Mouse (Mus musculus) neural tube, embryonic 11.5 days (tissue): ENCODE data around the gene Cep85l. TPM values are rescaled to one million over a fixed set of nuclear protein-coding genes. Genes with fewer than 3 reads are reported as not detected.

Experiments used
- ATAC-seq: fragments of 200-750 bp; cut with Nextera tagmentation; 2 replicates; pipeline ENCODE4 v1.8.0; 2017; ENCODE audit warnings: moderate number of reproducible peaks, mild to moderate bottlenecking, moderate TSS enrichment, moderate library complexity; ENCODE audit not compliant: insufficient read depth, low FRiP score, low TSS enrichment
- DNase-seq: peaks from one replicate; pipeline ENCODE4 v3.0.0-alpha.2; 2015; ENCODE audit warnings: low spot score
- H3K27ac ChIP-seq: fragments of 300-500 bp; sonication (generic); 2 replicates; pipeline ENCODE4 v1.5.1; 2014; ENCODE audit warnings: low read depth, mild to moderate bottlenecking, low read length
- H3K27me3 ChIP-seq: fragments of 300-500 bp; sonication (generic); 2 replicates; pipeline ENCODE4 v1.6.1; 2014; ENCODE audit warnings: mild to moderate bottlenecking, low read length, mixed read lengths; ENCODE audit not compliant: control insufficient read depth, insufficient read depth
- H3K36me3 ChIP-seq: fragments of 300-500 bp; sonication (generic); 2 replicates; pipeline ENCODE4 v1.6.1; 2014; ENCODE audit warnings: mild to moderate bottlenecking, low read length, moderate library complexity, mixed read lengths; ENCODE audit not compliant: control insufficient read depth, insufficient read depth
- H3K4me1 ChIP-seq: fragments of 300-500 bp; sonication (generic); 2 replicates; pipeline ENCODE4 v1.6.1; 2014; ENCODE audit warnings: low read length, mixed read lengths; ENCODE audit not compliant: control insufficient read depth, insufficient read depth
- H3K4me2 ChIP-seq: fragments of 300-500 bp; sonication (generic); 2 replicates; pipeline ENCODE4 v1.6.1; 2014; ENCODE audit warnings: low read depth, mild to moderate bottlenecking, moderate library complexity
- H3K4me3 ChIP-seq: fragments of 300-500 bp; sonication (generic); 2 replicates; pipeline ENCODE4 v1.5.1; 2014; ENCODE audit warnings: low read depth, low read length
- H3K9ac ChIP-seq: fragments of 300-500 bp; sonication (generic); 2 replicates; pipeline ENCODE4 v1.6.1; 2014; ENCODE audit warnings: mild to moderate bottlenecking, low read length
- H3K9me3 ChIP-seq: fragments of 300-500 bp; sonication (generic); 2 replicates; pipeline ENCODE4 v1.6.1; 2016; ENCODE audit warnings: low read length; ENCODE audit not compliant: control insufficient read depth
- WGBS: fragments of 180-500 bp; shearing (Covaris S2); extraction: QIAGEN DNeasy Blood & Tissue Kit; methylation state at CpG from one replicate; pipeline ENCODE4 v1.1.7; 2014; 5-methylcytosine and 5-hydroxymethylcytosine counted together
- polyA plus RNA-seq: library from polyadenylated mRNA; unstranded; fragments of >200 nt; fragmentation: Nextera tagmentation; extraction: Ambion mirVana; gene quantifications from 2 replicates; pipeline ENCODE4 v1.2.1, GENCODE M21; 2014

Gene Cep85l
- polyA plus RNA-seq, 1 experiment from 2014 or later, result 6.2 TPM

- 0 out of 2 replicates have a peak, but pooled peaks have one; percentile 52 for ATAC-seq
- 63% methylated on average over 10 of the region's 10 CpGs for WGBS
Measured at GRCm38 (mm10) chr10:53347787-53348755, 31.7 kb downstream of the Cep85l start.

GRCm38 (mm10) chr10:53346916-53347315 is 32.8 kb downstream of the Cep85l start:
- Histone ChIP-seq H3K27me3 (no peaks in the 10 kb centered on the region), H3K4me2 (no peak overlapping the region), H3K4me1 (no peaks in the 10 kb centered on the region), H3K27ac (no peak overlapping the region), H3K4me3 (no peak overlapping the region), H3K36me3 (no peaks in the 10 kb centered on the region), H3K9ac (no peak overlapping the region), H3K9me3 (no peaks in the 10 kb centered on the region)
- 85% methylated on average over 5 of the region's 5 CpGs for WGBS
- no peak for ATAC-seq
- no peak for DNase-seq

More at GRCm38 (mm10) chr10:53347787-53348755, 31.7 kb downstream of the Cep85l start:
- DNase-seq, result peak; percentile 48
- Histone ChIP-seq H3K4me2 (no peak overlapping the region), H3K27me3 (no peaks in the 10 kb centered on the region), H3K4me1 (no peaks in the 10 kb centered on the region), H3K36me3 (no peaks in the 10 kb centered on the region), H3K9me3 (no peaks in the 10 kb centered on the region), H3K9ac (no peak overlapping the region), H3K4me3 (no peak overlapping the region), H3K27ac (no peak overlapping the region)

GRCm38 (mm10) chr10:53346506-53346905 is 33.2 kb downstream of the Cep85l start:
- Histone ChIP-seq H3K9ac (no peak overlapping the region), H3K4me3 (no peak overlapping the region), H3K4me2 (no peak overlapping the region), H3K36me3 (no peaks in the 10 kb centered on the region), H3K27ac (no peak overlapping the region), H3K27me3 (no peaks in the 10 kb centered on the region), H3K4me1 (no peaks in the 10 kb centered on the region), H3K9me3 (no peaks in the 10 kb centered on the region)
- ATAC-seq (no peak), DNase-seq (peak; percentile 28)
- 60% methylated on average over 3 of the region's 3 CpGs for WGBS

- Histone ChIP-seq H3K27me3 (no peaks in the 10 kb centered on the region), H3K9ac (no peak overlapping the region), H3K36me3 (no peaks in the 10 kb centered on the region), H3K4me2 (no peak overlapping the region), H3K27ac (no peak overlapping the region), H3K9me3 (no peaks in the 10 kb centered on the region), H3K4me1 (no peaks in the 10 kb centered on the region), H3K4me3 (no peak overlapping the region)
- 87% methylated on average over 4 of the region's 4 CpGs for WGBS
- ATAC-seq, result no peak
- DNase-seq, result no peak
Measured at GRCm38 (mm10) chr10:53345508-53345907, 34.2 kb downstream of the Cep85l start.

- H3K4me1 ChIP-seq, result no peaks in the 10 kb centered on the region
- WGBS, result 77% methylated on average over 10 of the region's 10 CpGs
- ATAC-seq, result no peak
Measured at GRCm38 (mm10) chr10:53343865-53344264, 35.9 kb downstream of the Cep85l start.

GRCm38 (mm10) chr10:53343384-53343783 is 36.4 kb downstream of the Cep85l start:
- H3K9ac ChIP-seq, result no peak overlapping the region

More at GRCm38 (mm10) chr10:53343865-53344264, 35.9 kb downstream of the Cep85l start:
- Histone ChIP-seq H3K9me3 (no peaks in the 10 kb centered on the region), H3K4me3 (no peak overlapping the region), H3K9ac (no peak overlapping the region), H3K27me3 (no peaks in the 10 kb centered on the region), H3K4me2 (no peak overlapping the region), H3K36me3 (no peaks in the 10 kb centered on the region), H3K27ac (no peak overlapping the region)
- no peak for DNase-seq

GRCm38 (mm10) chr10:53342166-53342728 is 37.5 kb downstream of the Cep85l start:
- H3K4me3 ChIP-seq, result no peak overlapping the region
- no peaks in the 10 kb centered on the region for H3K4me1 ChIP-seq
- no peak overlapping the region for H3K27ac ChIP-seq
- 91% methylated on average over 9 of the region's 9 CpGs for WGBS
- no peaks in the 10 kb centered on the region for H3K27me3 ChIP-seq
- no peak overlapping the region for H3K4me2 ChIP-seq
- DNase-seq, result no peak
- no peak for ATAC-seq
- H3K9me3 ChIP-seq, result no peaks in the 10 kb centered on the region
- no peak overlapping the region for H3K9ac ChIP-seq
- no peaks in the 10 kb centered on the region for H3K36me3 ChIP-seq

More at GRCm38 (mm10) chr10:53343384-53343783, 36.4 kb downstream of the Cep85l start:
- Histone ChIP-seq H3K4me2 (no peak overlapping the region), H3K9me3 (no peaks in the 10 kb centered on the region), H3K36me3 (no peaks in the 10 kb centered on the region), H3K27me3 (no peaks in the 10 kb centered on the region), H3K4me1 (no peaks in the 10 kb centered on the region), H3K4me3 (no peak overlapping the region), H3K27ac (no peak overlapping the region)
- no peak for DNase-seq
- 56% methylated on average over 6 of the region's 6 CpGs for WGBS
- ATAC-seq, result no peak

- Histone ChIP-seq H3K9me3 (no peaks in the 10 kb centered on the region), H3K4me1 (no peaks in the 10 kb centered on the region), H3K4me3 (no peak overlapping the region), H3K27me3 (no peaks in the 10 kb centered on the region), H3K9ac (no peak overlapping the region), H3K36me3 (no peaks in the 10 kb centered on the region), H3K27ac (no peak overlapping the region), H3K4me2 (no peak overlapping the region)
- no peak for DNase-seq
- 71% methylated on average over 7 of the region's 7 CpGs for WGBS
- no peak for ATAC-seq
Measured at GRCm38 (mm10) chr10:53341288-53341965, 38.3 kb downstream of the Cep85l start.
